Mouse (Mus musculus): ENCODE results near the gene Atg4a. TPM values are rescaled to one million over a fixed set of nuclear protein-coding genes. Genes with fewer than 3 reads are reported as not detected.

Atg4a gene
- polyA plus RNA-seq, 1 experiment from 2014 or later: 9.5 TPM

GRCm38 (mm10) chrX:141150290-141150689 lies 193.6 kb downstream of the Atg4a start:
- Histone ChIP-seq H3K4me1 (replicated peaks; ENCODE audit: control insufficient read depth, insufficient read depth, low read length) (no peaks in the 10 kb centered on the region), H3K36me3 (replicated peaks; ENCODE audit: control insufficient read depth, insufficient read depth) (no peaks in the 10 kb centered on the region), H3K4me3 (replicated peaks; ENCODE audit: low read length) (no peak overlapping the region), H3K9me3 (ENCODE audit: control insufficient read depth, low read length) (no peaks in the 10 kb centered on the region), H3K27me3 (ENCODE audit: control insufficient read depth, insufficient read depth, low read length) (no peaks in the 10 kb centered on the region), H3K4me2 (replicated peaks) (no peak overlapping the region), H3K9ac (no peak overlapping the region), H3K27ac (no peak overlapping the region)
- DNase-seq (ENCODE audit: low spot score) (no peak), ATAC-seq (ENCODE audit: low FRiP score) (peak; percentile 60)

GRCm38 (mm10) chrX:141151182-141151581 lies 194.5 kb downstream of the Atg4a start:
- Histone ChIP-seq H3K4me2 (replicated peaks) (no peak overlapping the region), H3K27ac (no peak overlapping the region), H3K9me3 (ENCODE audit: control insufficient read depth, low read length) (no peaks in the 10 kb centered on the region), H3K9ac (no peak overlapping the region), H3K27me3 (ENCODE audit: control insufficient read depth, insufficient read depth, low read length) (no peaks in the 10 kb centered on the region), H3K36me3 (replicated peaks; ENCODE audit: control insufficient read depth, insufficient read depth) (no peaks in the 10 kb centered on the region), H3K4me3 (replicated peaks; ENCODE audit: low read length) (no peak overlapping the region), H3K4me1 (replicated peaks; ENCODE audit: control insufficient read depth, insufficient read depth, low read length) (no peaks in the 10 kb centered on the region)
- DNase-seq (ENCODE audit: low spot score) (no peak), ATAC-seq (ENCODE audit: low FRiP score) (no peak)

- Histone ChIP-seq H3K9me3 (ENCODE audit: control insufficient read depth, low read length) (no peaks in the 10 kb centered on the region), H3K4me3 (replicated peaks; ENCODE audit: low read length) (no peak overlapping the region), H3K4me1 (replicated peaks; ENCODE audit: control insufficient read depth, insufficient read depth, low read length) (no peaks in the 10 kb centered on the region), H3K36me3 (replicated peaks; ENCODE audit: control insufficient read depth, insufficient read depth) (no peaks in the 10 kb centered on the region), H3K4me2 (replicated peaks) (no peak overlapping the region), H3K27me3 (ENCODE audit: control insufficient read depth, insufficient read depth, low read length) (peaks cover 3% of the 10 kb centered on the region; the same call in 1 of the 2 replicates), H3K27ac (no peak overlapping the region), H3K9ac (no peak overlapping the region)
- no peak for ATAC-seq (ENCODE audit: low FRiP score)
- 20% methylated on average over 2 of the region's 2 CpGs for WGBS
- peak; percentile 33 for DNase-seq (ENCODE audit: low spot score)
Measured at GRCm38 (mm10) chrX:141156696-141157095, 200.0 kb downstream of the Atg4a start.

- WGBS: 56% methylated on average over 4 of the region's 4 CpGs
- H3K4me1 ChIP-seq (replicated peaks; ENCODE audit: control insufficient read depth, insufficient read depth, low read length): no peaks in the 10 kb centered on the region
- H3K9me3 ChIP-seq (ENCODE audit: control insufficient read depth, low read length): no peaks in the 10 kb centered on the region
- peaks cover 3% of the 10 kb centered on the region; the same call in 1 of the 2 replicates for H3K27me3 ChIP-seq (ENCODE audit: control insufficient read depth, insufficient read depth, low read length)
- DNase-seq (ENCODE audit: low spot score): no peak
- no peak overlapping the region for H3K9ac ChIP-seq
- ATAC-seq (ENCODE audit: low FRiP score): no peak
- no peak overlapping the region for H3K4me2 ChIP-seq (replicated peaks)
- no peaks in the 10 kb centered on the region for H3K36me3 ChIP-seq (replicated peaks; ENCODE audit: control insufficient read depth, insufficient read depth)
- no peak overlapping the region for H3K4me3 ChIP-seq (replicated peaks; ENCODE audit: low read length)
- no peak overlapping the region for H3K27ac ChIP-seq
Measured at GRCm38 (mm10) chrX:141157626-141158025, 200.9 kb downstream of the Atg4a start.

- H3K36me3 ChIP-seq (replicated peaks; ENCODE audit: control insufficient read depth, insufficient read depth): no peaks in the 10 kb centered on the region
- no peak overlapping the region for H3K27ac ChIP-seq
- WGBS: 45% methylated on average over 4 of the region's 4 CpGs
- DNase-seq (ENCODE audit: low spot score): no peak
- peaks cover 3% of the 10 kb centered on the region; the same call in 1 of the 2 replicates for H3K27me3 ChIP-seq (ENCODE audit: control insufficient read depth, insufficient read depth, low read length)
- H3K9ac ChIP-seq: no peak overlapping the region
- H3K9me3 ChIP-seq (ENCODE audit: control insufficient read depth, low read length): no peaks in the 10 kb centered on the region
- no peak for ATAC-seq (ENCODE audit: low FRiP score)
- no peak overlapping the region for H3K4me3 ChIP-seq (replicated peaks; ENCODE audit: low read length)
- H3K4me1 ChIP-seq (replicated peaks; ENCODE audit: control insufficient read depth, insufficient read depth, low read length): no peaks in the 10 kb centered on the region
- no peak overlapping the region for H3K4me2 ChIP-seq (replicated peaks)
Measured at GRCm38 (mm10) chrX:141158160-141158559, 201.5 kb downstream of the Atg4a start.

- ATAC-seq (ENCODE audit: low FRiP score) (no peak), DNase-seq (ENCODE audit: low spot score) (no peak)
- peaks cover 13% of the 10 kb centered on the region for H3K27me3 ChIP-seq (ENCODE audit: control insufficient read depth, insufficient read depth, low read length)
- no peak overlapping the region for H3K9ac ChIP-seq
- 74% methylated on average over 3 of the region's 3 CpGs for WGBS
- no peaks in the 10 kb centered on the region for H3K9me3 ChIP-seq (ENCODE audit: control insufficient read depth, low read length)
- H3K4me2 ChIP-seq (replicated peaks): no peak overlapping the region
- H3K27ac ChIP-seq: no peak overlapping the region
- H3K4me3 ChIP-seq (replicated peaks; ENCODE audit: low read length): no peak overlapping the region
- no peaks in the 10 kb centered on the region for H3K36me3 ChIP-seq (replicated peaks; ENCODE audit: control insufficient read depth, insufficient read depth)
- H3K4me1 ChIP-seq (replicated peaks; ENCODE audit: control insufficient read depth, insufficient read depth, low read length): no peaks in the 10 kb centered on the region
Measured at GRCm38 (mm10) chrX:141160371-141160770, 203.7 kb downstream of the Atg4a start.

GRCm38 (mm10) chrX:141165067-141165466 lies 208.4 kb downstream of the Atg4a start:
- Histone ChIP-seq H3K27me3 (ENCODE audit: control insufficient read depth, insufficient read depth, low read length) (peaks cover 35% of the 10 kb centered on the region), H3K4me3 (replicated peaks; ENCODE audit: low read length) (no peak overlapping the region), H3K27ac (no peak overlapping the region), H3K36me3 (replicated peaks; ENCODE audit: control insufficient read depth, insufficient read depth) (no peaks in the 10 kb centered on the region), H3K9ac (no peak overlapping the region), H3K4me1 (replicated peaks; ENCODE audit: control insufficient read depth, insufficient read depth, low read length) (no peaks in the 10 kb centered on the region), H3K9me3 (ENCODE audit: control insufficient read depth, low read length) (no peaks in the 10 kb centered on the region), H3K4me2 (replicated peaks) (no peak overlapping the region)
- ATAC-seq (ENCODE audit: low FRiP score): no peak
- WGBS: 96% methylated on average over 4 of the region's 4 CpGs
- no peak for DNase-seq (ENCODE audit: low spot score)

GRCm38 (mm10) chrX:141175353-141175752 lies 218.6 kb downstream of the Atg4a start:
- ATAC-seq (ENCODE audit: low FRiP score) (no peak), DNase-seq (ENCODE audit: low spot score) (peak; percentile 74)
- Histone ChIP-seq H3K9ac (no peak overlapping the region), H3K4me2 (replicated peaks) (no peak overlapping the region), H3K9me3 (ENCODE audit: control insufficient read depth, low read length) (no peaks in the 10 kb centered on the region), H3K27ac (no peak overlapping the region), H3K4me1 (replicated peaks; ENCODE audit: control insufficient read depth, insufficient read depth, low read length) (no peaks in the 10 kb centered on the region), H3K27me3 (ENCODE audit: control insufficient read depth, insufficient read depth, low read length) (peaks cover 24% of the 10 kb centered on the region), H3K4me3 (replicated peaks; ENCODE audit: low read length) (no peak overlapping the region), H3K36me3 (replicated peaks; ENCODE audit: control insufficient read depth, insufficient read depth) (no peaks in the 10 kb centered on the region)
- WGBS: 43% methylated on average over 7 of the region's 7 CpGs

GRCm38 (mm10) chrX:141195036-141195435 lies 238.3 kb downstream of the Atg4a start:
- H3K36me3 ChIP-seq (replicated peaks; ENCODE audit: control insufficient read depth, insufficient read depth): no peaks in the 10 kb centered on the region
- no peaks in the 10 kb centered on the region for H3K4me1 ChIP-seq (replicated peaks; ENCODE audit: control insufficient read depth, insufficient read depth, low read length)
- H3K9ac ChIP-seq: no peak overlapping the region
- ATAC-seq (ENCODE audit: low FRiP score) (no peak), DNase-seq (ENCODE audit: low spot score) (no peak)
- H3K27ac ChIP-seq: no peak overlapping the region
- H3K4me2 ChIP-seq (replicated peaks): no peak overlapping the region
- no peaks in the 10 kb centered on the region for H3K9me3 ChIP-seq (ENCODE audit: control insufficient read depth, low read length)
- no peak overlapping the region for H3K4me3 ChIP-seq (replicated peaks; ENCODE audit: low read length)
- peaks cover 53% of the 10 kb centered on the region for H3K27me3 ChIP-seq (ENCODE audit: control insufficient read depth, insufficient read depth, low read length)

GRCm38 (mm10) chrX:141198993-141199392 lies 242.3 kb downstream of the Atg4a start:
- peaks cover 30% of the 10 kb centered on the region for H3K27me3 ChIP-seq (ENCODE audit: control insufficient read depth, insufficient read depth, low read length)
- no peaks in the 10 kb centered on the region for H3K36me3 ChIP-seq (replicated peaks; ENCODE audit: control insufficient read depth, insufficient read depth)
- no peak overlapping the region for H3K4me3 ChIP-seq (replicated peaks; ENCODE audit: low read length)
- 83% methylated on average over 3 of the region's 3 CpGs for WGBS
- no peak overlapping the region for H3K27ac ChIP-seq
- DNase-seq (ENCODE audit: low spot score): no peak
- H3K4me1 ChIP-seq (replicated peaks; ENCODE audit: control insufficient read depth, insufficient read depth, low read length): no peaks in the 10 kb centered on the region
- no peak overlapping the region for H3K9ac ChIP-seq
- no peak overlapping the region for H3K4me2 ChIP-seq (replicated peaks)
- H3K9me3 ChIP-seq (ENCODE audit: control insufficient read depth, low read length): no peaks in the 10 kb centered on the region
- ATAC-seq (ENCODE audit: low FRiP score): no peak

All from hindbrain, embryonic 14.5 days (tissue).